16 mouse cellular contexts compared by ENCODE assay signal in genomic region chr2:93249058-93249457, GRCm38 (mm10).
DNase-seq lines count a peak whose midpoint lies in the region; ATAC-seq and TF ChIP-seq lines count a peak whose summit lies in the region.
"Had no signal": no experiment of that assay in that cellular context is flagged by ENCODE, and none has a peak within 500 bp of the region (broad histone marks: within the 10 kb centered on the region; RNA-seq: fewer than 3 reads in every experiment).

No protein-coding gene starts in this region.

- H3K36me3 ChIP-seq in forebrain, embryonic 13.5 days (ENCODE audit: poor library complexity, severe bottlenecking): 0 out of 2 replicates have a peak, but pooled peaks cover 5% of the 10 kb centered on the region
- no peaks in the 10 kb centered on the region for H3K36me3 ChIP-seq in forebrain, embryonic 11.5 days (ENCODE audit: control insufficient read depth, insufficient read depth, low read length)
- H3K36me3 ChIP-seq in CH12.LX (replicated peaks in 1 of 2; ENCODE audit: control insufficient read depth in 1 of 2, insufficient read depth in 1 of 2, low read length in 1 of 2): no peaks in the 10 kb centered on the region
- H3K36me3 ChIP-seq in forebrain, embryonic 15.5 days: no peaks in the 10 kb centered on the region
- H3K36me3 ChIP-seq in midbrain, embryonic 14.5 days (ENCODE audit: control insufficient read depth, insufficient read depth, low read length): no peaks in the 10 kb centered on the region

- in situ Hi-C loops in CH12.LX (cut with MboI; ENCODE audit: low pct_ligation_motif_present, low pct_unique_long_range_greater_than_20kb, low sequenced_read_pairs): no loop called here

- no peak for TF ChIP-seq RAD21 in CH12.LX (IDR thresholded peaks at IDR 0.05; ENCODE audit: low read depth, low read length)

- H3K79me2 ChIP-seq in CH12.LX (replicated peaks; ENCODE audit: control insufficient read depth, extremely low read depth, insufficient read depth, poor library complexity, severe bottlenecking): no peaks in the 10 kb centered on the region

- peak overlapping the region; percentile 50 for H3K9ac ChIP-seq in forebrain, embryonic 13.5 days
- H3K9ac ChIP-seq in forebrain, embryonic 11.5 days (ENCODE audit: low read length): no peak overlapping the region
- no peak overlapping the region for H3K9ac ChIP-seq in CH12.LX (ENCODE audit: insufficient read depth, low read depth)
- H3K9ac ChIP-seq in forebrain, embryonic 15.5 days (replicated peaks): no peak overlapping the region; the same call in 1 of the 2 replicates
- H3K9ac ChIP-seq in midbrain, embryonic 14.5 days (replicated peaks; ENCODE audit: low read length): 0 out of 2 replicates have a peak overlapping the region, but pooled peaks have one; percentile 7

- no peak for ATAC-seq in forebrain, embryonic 13.5 days
- no peak for ATAC-seq in forebrain, embryonic 11.5 days (replicated peaks; ENCODE audit: low FRiP score)
- no peak for ATAC-seq in forebrain, embryonic 15.5 days (replicated peaks)
- no peak for ATAC-seq in midbrain, embryonic 14.5 days (ENCODE audit: low FRiP score, low TSS enrichment)
- ATAC-seq: inflammation-experienced regulatory T-cells, adult 6 months had no signal

- H3K27ac ChIP-seq in forebrain, embryonic 13.5 days: peak overlapping the region; percentile 66
- H3K27ac ChIP-seq in forebrain, embryonic 11.5 days (ENCODE audit: low read depth, low read length): no peak overlapping the region
- no peak overlapping the region for H3K27ac ChIP-seq in CH12.LX (ENCODE audit: insufficient read depth, low read depth)
- peak overlapping the region; percentile 15; the same call in 1 of the 2 replicates for H3K27ac ChIP-seq in forebrain, embryonic 15.5 days (replicated peaks)
- 0 out of 2 replicates have a peak overlapping the region, but pooled peaks have one; percentile 21 for H3K27ac ChIP-seq in midbrain, embryonic 14.5 days (replicated peaks; ENCODE audit: low read depth, low read length)
- H3K27ac ChIP-seq: macrophage had no signal

- TF ChIP-seq CTCF in CH12.LX (conservative IDR thresholded peaks at IDR 0.05 in 1 of 2, IDR thresholded peaks at IDR 0.05 in 1 of 2; ENCODE audit: low read depth in 2 of 2, low read length in 2 of 2): no peak

- peaks cover 65% of the 10 kb centered on the region for H3K4me1 ChIP-seq in forebrain, embryonic 13.5 days
- H3K4me1 ChIP-seq in forebrain, embryonic 11.5 days (replicated peaks; ENCODE audit: control insufficient read depth, insufficient read depth, low read length): peaks cover 14% of the 10 kb centered on the region; the same call in 1 of the 2 replicates
- peaks cover 0 to 8% of the 10 kb centered on the region in 2 experiments; a peak in 2 of 4 replicates for H3K4me1 ChIP-seq in CH12.LX (ENCODE audit: control insufficient read depth in 1 of 2, insufficient read depth in 2 of 2)
- H3K4me1 ChIP-seq in forebrain, embryonic 15.5 days: peaks cover 53% of the 10 kb centered on the region
- H3K4me1 ChIP-seq in midbrain, embryonic 14.5 days (ENCODE audit: control insufficient read depth, insufficient read depth, low read length): peaks cover 36% of the 10 kb centered on the region

- no peak for DNase-seq in forebrain, embryonic 11.5 days (ENCODE audit: low spot score)
- peak; percentile 17 for DNase-seq in CH12.LX (ENCODE audit: extremely low read depth)
- no peak for DNase-seq in midbrain, embryonic 14.5 days
- no peak for DNase-seq in urinary bladder, adult 2 months (ENCODE audit: low spot score)
- no peak for DNase-seq in embryo, embryonic 10.5 days (ENCODE audit: low spot score)
- no peak for DNase-seq in cerebellum, adult 9-11 months
- DNase-seq: adrenal gland, adult 2 months; cerebellum, adult 8-10 months; kidney, postnatal 10 days; liver; lung, adult 18-20 months; right cerebral cortex, postnatal 4 days had no signal

- peaks cover 7% of the 10 kb centered on the region; the same call in 1 of the 2 replicates for H3K9me3 ChIP-seq in forebrain, embryonic 13.5 days (replicated peaks)
- H3K9me3 ChIP-seq in forebrain, embryonic 11.5 days (ENCODE audit: control insufficient read depth, low read length): no peaks in the 10 kb centered on the region
- H3K9me3 ChIP-seq in CH12.LX (replicated peaks; ENCODE audit: low read length): peaks cover 2% of the 10 kb centered on the region
- no peaks in the 10 kb centered on the region for H3K9me3 ChIP-seq in forebrain, embryonic 15.5 days
- no peaks in the 10 kb centered on the region for H3K9me3 ChIP-seq in midbrain, embryonic 14.5 days (ENCODE audit: control insufficient read depth, low read length)

- H3K4me3 ChIP-seq in forebrain, embryonic 13.5 days: no peak overlapping the region
- H3K4me3 ChIP-seq in forebrain, embryonic 11.5 days (ENCODE audit: low read depth, low read length): no peak overlapping the region
- H3K4me3 ChIP-seq in CH12.LX (replicated peaks in 1 of 3; ENCODE audit: low read depth in 2 of 3, low read length in 2 of 3, poor library complexity in 1 of 3): no peak overlapping the region
- H3K4me3 ChIP-seq in forebrain, embryonic 15.5 days: no peak overlapping the region
- H3K4me3 ChIP-seq in midbrain, embryonic 14.5 days (replicated peaks; ENCODE audit: low read depth, low read length): no peak overlapping the region

- H3K4me2 ChIP-seq in forebrain, embryonic 13.5 days: no peak overlapping the region
- H3K4me2 ChIP-seq in forebrain, embryonic 11.5 days (ENCODE audit: low read depth, low read length, severe bottlenecking): no peak overlapping the region
- H3K4me2 ChIP-seq in CH12.LX (ENCODE audit: insufficient read depth, low read depth, poor library complexity, severe bottlenecking): no peak overlapping the region
- no peak overlapping the region for H3K4me2 ChIP-seq in forebrain, embryonic 15.5 days (replicated peaks)
- H3K4me2 ChIP-seq in midbrain, embryonic 14.5 days (ENCODE audit: low read length): no peak overlapping the region

- dilution Hi-C loops in CH12.LX (cut with MboI; ENCODE audit: extremely low pct_ligation_motif_present, extremely low pct_unique_long_range_greater_than_20kb, low sequenced_read_pairs): no loop called here

- 50% methylated on average over 6 of the region's 6 CpGs for WGBS in forebrain, embryonic 13.5 days
- 72% methylated on average over 6 of the region's 6 CpGs for WGBS in forebrain, embryonic 11.5 days
- 60% methylated on average over 6 of the region's 6 CpGs for WGBS in forebrain, embryonic 15.5 days
- 55% methylated on average over 6 of the region's 6 CpGs for WGBS in midbrain, embryonic 14.5 days

- TF ChIP-seq POLR2A in CH12.LX (IDR thresholded peaks at IDR 0.05; ENCODE audit: low read depth, low read length): no peak

- no peaks in the 10 kb centered on the region for H3K27me3 ChIP-seq in forebrain, embryonic 13.5 days
- no peaks in the 10 kb centered on the region for H3K27me3 ChIP-seq in forebrain, embryonic 11.5 days (ENCODE audit: control insufficient read depth, insufficient read depth, low read length)
- peaks cover 95% of the 10 kb centered on the region for H3K27me3 ChIP-seq in CH12.LX (replicated peaks)
- no peaks in the 10 kb centered on the region for H3K27me3 ChIP-seq in forebrain, embryonic 15.5 days
- H3K27me3 ChIP-seq in midbrain, embryonic 14.5 days (ENCODE audit: control insufficient read depth, insufficient read depth, low read length): no peaks in the 10 kb centered on the region

- no peak for TF ChIP-seq EP300 in CH12.LX (IDR thresholded peaks at IDR 0.05; ENCODE audit: low read length)

TF ChIP-seq in CH12.LX, 34 proteins besides CTCF, POLR2A, EP300 and RAD21:
- TF ChIP-seq JUN (IDR thresholded peaks at IDR 0.05; ENCODE audit: insufficient read depth, low read depth, low read length) (no peak), NELFE (IDR thresholded peaks at IDR 0.05; ENCODE audit: low read depth, low read length) (no peak)
TF ChIP-seq in CH12.LX: peak in this region for 0.

Comparison
In these comparisons a context has a peak if more than half of its experiments do, and no peak if none do; other contexts are left out.
1. H3K27ac ChIP-seq: peak in forebrain, embryonic 13.5 days (single experiment), forebrain, embryonic 15.5 days (single experiment) and midbrain, embryonic 14.5 days (single experiment); none in forebrain, embryonic 11.5 days (single experiment) and CH12.LX (single experiment).
2. H3K9ac ChIP-seq: peak in forebrain, embryonic 13.5 days (single experiment) and midbrain, embryonic 14.5 days (single experiment); none in forebrain, embryonic 11.5 days (single experiment), CH12.LX (single experiment) and forebrain, embryonic 15.5 days (single experiment).